Mouse (Mus musculus) spleen, adult 2 months (tissue): ENCODE measurements around the gene Ptprm. TPM values are rescaled to one million over a fixed set of nuclear protein-coding genes. Genes with fewer than 3 reads are reported as not detected.

Source experiments
- DNase-seq, 2 experiments: peaks; one replicate each; pipeline versions ENCODE4 v3.0.0 to v3.0.0-alpha.2; 2012 to 2021; ENCODE audit warnings: low spot score in 2 of 2, low read depth in 1 of 2
- H3K27ac ChIP-seq: fragments of 200-500 bp; 2 replicates; pipeline ENCODE4 v1.5.1; 2012; ENCODE audit warnings: low read length, inconsistent platforms; ENCODE audit not compliant: insufficient read depth
- H3K27me3 ChIP-seq: fragments of 200-500 bp; 2 replicates; pipeline ENCODE4 v1.6.1; 2012; ENCODE audit warnings: mild to moderate bottlenecking, moderate library complexity, low read length, inconsistent platforms; ENCODE audit not compliant: control insufficient read depth, insufficient read depth
- H3K36me3 ChIP-seq: fragments of 200-500 bp; 2 replicates; pipeline ENCODE4 v1.6.1; 2012; ENCODE audit warnings: mild to moderate bottlenecking, low read length, inconsistent platforms; ENCODE audit not compliant: control insufficient read depth, insufficient read depth
- H3K4me1 ChIP-seq: fragments of 200-500 bp; 2 replicates; pipeline ENCODE4 v1.6.1; 2011; ENCODE audit warnings: inconsistent platforms; ENCODE audit not compliant: control insufficient read depth, insufficient read depth, insufficient read length
- H3K4me3 ChIP-seq: fragments of 200-500 bp; 2 replicates; pipeline ENCODE4 v1.5.1; 2011; ENCODE audit warnings: mild to moderate bottlenecking, inconsistent platforms; ENCODE audit not compliant: insufficient read depth, insufficient read length; ENCODE audit errors: extremely low read depth
- CTCF ChIP-seq: fragments of 200-500 bp; IDR thresholded peaks from 2 replicates; pipeline ENCODE4 v1.5.1; 2011; ENCODE audit warnings: mild to moderate bottlenecking, inconsistent platforms; ENCODE audit not compliant: insufficient read depth, insufficient read length, insufficient replicate concordance; ENCODE audit errors: extremely low read depth
- POLR2A ChIP-seq: fragments of 200-500 bp; IDR thresholded peaks from 2 replicates; pipeline ENCODE4 v1.6.1; 2011; ENCODE audit warnings: low read depth, low read length, inconsistent platforms
- WGBS: fragments of 180-500 bp; shearing (Covaris S2); methylation state at CpG from one replicate; pipeline ENCODE4 v1.1.7; 2018; 5-methylcytosine and 5-hydroxymethylcytosine counted together
- polyA plus RNA-seq: library from polyadenylated mRNA; depleted of rRNA; stranded (reverse); fragments of >200 nt; gene quantifications from 2 replicates; pipeline ENCODE4 v1.2.3, GENCODE M21; 2012

Ptprm gene
- polyA plus RNA-seq, 1 experiment, result 5.0 TPM

- DNase-seq, result no peak
- no peaks in the 10 kb centered on the region for H3K27me3 ChIP-seq
- WGBS, result 76% methylated on average over 2 of the region's 2 CpGs
- no peaks in the 10 kb centered on the region for H3K36me3 ChIP-seq
- no peak overlapping the region for H3K4me3 ChIP-seq
- H3K4me1 ChIP-seq, result no peaks in the 10 kb centered on the region
- H3K27ac ChIP-seq, result no peak overlapping the region
- TF ChIP-seq POLR2A (no peak), CTCF (no peak)
These were observed 589.8 kb downstream of the Ptprm start for GRCm38 (mm10) chr17:66764435-66764834.

- Histone ChIP-seq H3K4me3 (no peak overlapping the region), H3K27ac (no peak overlapping the region), H3K36me3 (no peaks in the 10 kb centered on the region), H3K4me1 (no peaks in the 10 kb centered on the region), H3K27me3 (no peaks in the 10 kb centered on the region)
- no peak for DNase-seq
- 91% methylated on average over 10 of the region's 10 CpGs for WGBS
- no peak for TF ChIP-seq CTCF
- no peak for TF ChIP-seq POLR2A
These were observed 591.5 kb downstream of the Ptprm start for GRCm38 (mm10) chr17:66762716-66763115.

GRCm38 (mm10) chr17:66761326-66762296, 592.6 kb downstream of the Ptprm start:
- Histone ChIP-seq H3K4me1 (no peaks in the 10 kb centered on the region), H3K27ac (no peak overlapping the region), H3K4me3 (no peak overlapping the region), H3K36me3 (no peaks in the 10 kb centered on the region), H3K27me3 (no peaks in the 10 kb centered on the region)
- DNase-seq, result no peak
- no peak for TF ChIP-seq CTCF
- no peak for TF ChIP-seq POLR2A
- 85% methylated on average over 26 of the region's 26 CpGs for WGBS

- TF ChIP-seq POLR2A (no peak), CTCF (no peak)
- no peaks in the 10 kb centered on the region for H3K36me3 ChIP-seq
- DNase-seq, result no peak
- H3K27me3 ChIP-seq, result no peaks in the 10 kb centered on the region
- H3K27ac ChIP-seq, result no peak overlapping the region
- 78% methylated on average over 10 of the region's 10 CpGs for WGBS
- H3K4me3 ChIP-seq, result no peak overlapping the region
- H3K4me1 ChIP-seq, result no peaks in the 10 kb centered on the region
These were observed 597.2 kb downstream of the Ptprm start for GRCm38 (mm10) chr17:66757025-66757511.

GRCm38 (mm10) chr17:66756500-66756899, 597.8 kb downstream of the Ptprm start:
- Histone ChIP-seq H3K4me1 (no peaks in the 10 kb centered on the region), H3K36me3 (no peaks in the 10 kb centered on the region), H3K27ac (no peak overlapping the region), H3K4me3 (no peak overlapping the region), H3K27me3 (no peaks in the 10 kb centered on the region)
- 90% methylated on average over 9 of the region's 9 CpGs for WGBS
- no peak for TF ChIP-seq CTCF
- TF ChIP-seq POLR2A, result no peak
- DNase-seq, result no peak

GRCm38 (mm10) chr17:66755191-66755654, 599.0 kb downstream of the Ptprm start:
- no peak overlapping the region for H3K4me3 ChIP-seq
- WGBS, result 47% methylated on average over 3 of the region's 3 CpGs
- H3K36me3 ChIP-seq, result no peaks in the 10 kb centered on the region
- no peak overlapping the region for H3K27ac ChIP-seq
- DNase-seq, result no peak
- no peaks in the 10 kb centered on the region for H3K4me1 ChIP-seq
- no peaks in the 10 kb centered on the region for H3K27me3 ChIP-seq
- TF ChIP-seq CTCF (no peak), POLR2A (no peak)
